Mouse (Mus musculus) olfactory bulb, adult 2 months (tissue): ENCODE measurements around the gene Tbrg1.

Source experiments
- CTCF ChIP-seq: fragments of 200-500 bp; IDR thresholded peaks from 2 replicates; pipeline ENCODE4 v1.5.1; 2012; ENCODE audit warnings: low read depth, mild to moderate bottlenecking, low read length, moderate library complexity; ENCODE audit not compliant: insufficient read depth
- POLR2A ChIP-seq: fragments of 200-500 bp; IDR thresholded peaks from 2 replicates; pipeline ENCODE4 v1.6.1; 2012; ENCODE audit warnings: mild to moderate bottlenecking, low read depth, low read length, moderate library complexity; ENCODE audit not compliant: insufficient read depth

DNA sequence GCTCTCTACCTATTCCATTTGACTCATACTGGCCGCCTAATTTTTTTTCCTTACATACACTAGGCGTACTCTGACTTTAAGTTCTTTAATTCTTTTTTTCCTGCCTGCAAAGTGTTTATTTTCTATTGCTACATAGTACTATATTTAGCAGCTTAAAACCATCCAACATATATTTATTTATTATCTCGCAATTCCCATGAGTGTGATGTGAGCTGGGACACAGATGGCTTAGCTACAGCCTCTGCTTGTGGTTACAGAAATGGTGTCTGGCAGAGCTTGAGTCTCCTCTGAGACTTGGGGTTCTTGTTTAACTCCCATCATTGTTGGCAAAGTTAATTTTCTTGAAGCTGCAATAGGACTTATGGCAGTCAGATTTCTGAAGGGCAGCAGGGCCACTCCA, 18.4 kb downstream of the Tbrg1 start:
- TF ChIP-seq POLR2A (no peak), CTCF (no peak)
